Mouse (Mus musculus) G1E-ER4 (cell line): Measurements from ENCODE around the gene Ms4a10. TPM values are rescaled to one million over a fixed set of nuclear protein-coding genes. Genes with fewer than 3 reads are reported as not detected.

Source experiments
- GATA1 ChIP-seq: IDR thresholded peaks from one replicate; pipeline ENCODE4 v1.8.0; 2012; ENCODE audit warnings: low read length, inconsistent platforms
- polyA plus RNA-seq: library from polyadenylated mRNA; stranded (reverse); fragments of >175 nt; gene quantifications from 2 replicates; pipeline ENCODE4 v1.2.3, GENCODE M21; 2012

Gene Ms4a10
- polyA plus RNA-seq, 1 experiment, result not detected

- TF ChIP-seq GATA1, result no peak
These were observed 1.3 kb downstream of the Ms4a10 start for GRCm38 (mm10) chr19:10973187-10973586.

- no peak for TF ChIP-seq GATA1
These were observed 1.8 kb downstream of the Ms4a10 start for GRCm38 (mm10) chr19:10972660-10973059.

- TF ChIP-seq GATA1, result no peak
These were observed 4.0 kb downstream of the Ms4a10 start for GRCm38 (mm10) chr19:10970457-10970856.

- no peak for TF ChIP-seq GATA1
These were observed 5.9 kb downstream of the Ms4a10 start for GRCm38 (mm10) chr19:10968578-10968977.

- no peak for TF ChIP-seq GATA1
These were observed 8.7 kb downstream of the Ms4a10 start for GRCm38 (mm10) chr19:10965721-10966120.

GRCm38 (mm10) chr19:10959978-10960346 is 14.5 kb downstream of the Ms4a10 start:
- no peak for TF ChIP-seq GATA1

GRCm38 (mm10) chr19:10959085-10959977 is 15.1 kb downstream of the Ms4a10 start:
- TF ChIP-seq GATA1, result no peak

- TF ChIP-seq GATA1, result no peak
These were observed 22.2 kb downstream of the Ms4a10 start for GRCm38 (mm10) chr19:10952021-10952939.

- no peak for TF ChIP-seq GATA1
These were observed 24.9 kb downstream of the Ms4a10 start for GRCm38 (mm10) chr19:10949558-10949957.

GRCm38 (mm10) chr19:10949112-10949511 is 25.4 kb downstream of the Ms4a10 start, which contains the start of gene Ccdc86:
Gene Ccdc86 (minus strand): TSS chr19:10949266.
- TF ChIP-seq GATA1, result no peak

GRCm38 (mm10) chr19:10948416-10948815 is 26.1 kb downstream of the Ms4a10 start:
- no peak for TF ChIP-seq GATA1

GRCm38 (mm10) chr19:10947219-10947618 is 27.3 kb downstream of the Ms4a10 start:
- no peak for TF ChIP-seq GATA1

GRCm38 (mm10) chr19:10946506-10946905 is 28.0 kb downstream of the Ms4a10 start:
- TF ChIP-seq GATA1, result no peak

- no peak for TF ChIP-seq GATA1
These were observed 30.5 kb downstream of the Ms4a10 start for GRCm38 (mm10) chr19:10943955-10944354.

GRCm38 (mm10) chr19:10940801-10941457 is 33.5 kb downstream of the Ms4a10 start:
- no peak for TF ChIP-seq GATA1

- no peak for TF ChIP-seq GATA1
These were observed 34.2 kb downstream of the Ms4a10 start for GRCm38 (mm10) chr19:10940097-10940800.
